Mouse (Mus musculus): ENCODE measurements around the gene Syngap1.
"Not testable (repeated sequence)": the region's sequence is repeated elsewhere in the genome, so short reads cannot be mapped to it uniquely, and the experiment has no call there.

DNA sequence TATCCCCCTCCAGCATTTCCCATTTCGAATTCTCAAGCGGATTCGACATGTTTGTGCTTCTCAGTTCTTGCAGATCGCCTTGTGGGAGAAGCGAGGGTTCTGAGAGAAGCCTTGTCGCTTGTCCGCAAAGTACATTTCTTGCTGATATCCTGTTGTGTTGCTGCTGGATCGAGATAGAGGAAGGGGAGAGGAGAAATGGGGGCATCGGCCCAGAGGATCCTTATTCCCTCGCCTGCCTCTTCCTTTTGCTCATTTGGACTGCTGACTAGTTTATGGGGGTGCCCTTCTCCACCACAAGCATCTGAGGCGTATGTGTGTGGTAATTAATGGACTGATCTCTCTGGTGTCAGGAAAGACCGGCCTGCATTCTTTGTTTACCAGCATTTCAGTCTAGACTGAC, 23.5 kb upstream of the Syngap1 start:
- not testable (repeated sequence) for TF ChIP-seq GATA1 (IDR thresholded peaks at IDR 0.05; ENCODE audit: borderline replicate concordance, low read length); FLI1 (IDR thresholded peaks at IDR 0.05; ENCODE audit: low read length)

Data from megakaryocyte, embryonic 14.5 days (primary cell).